Mouse (Mus musculus) adrenal gland, adult 2 months (tissue): ENCODE results near the gene Acsbg1. TPM values are rescaled to one million over a fixed set of nuclear protein-coding genes. Genes with fewer than 3 reads are reported as not detected.
A peak's percentile ranks its signal among the peaks of the same experiment; 100 is the strongest.
"Not testable (repeated sequence)": the region's sequence is repeated elsewhere in the genome, so short reads cannot be mapped to it uniquely, and the experiment has no call there.

ENCODE experiments used
- DNase-seq: peaks from one replicate; pipeline ENCODE4 v3.0.0; 2021
- polyA plus RNA-seq: library from polyadenylated mRNA; depleted of rRNA; stranded (reverse); fragments of >200 nt; gene quantifications from 2 replicates; pipeline ENCODE4 v1.2.3, GENCODE M21; 2012
- total RNA-seq, 2 experiments: library from RNA; stranded (reverse); gene quantifications; 2 replicates each; pipeline ENCODE4 v1.2.3; 2021

Gene Acsbg1
- total and polyA plus RNA-seq, 3 experiments, result 126 to 285 (median 144) TPM

DNA sequence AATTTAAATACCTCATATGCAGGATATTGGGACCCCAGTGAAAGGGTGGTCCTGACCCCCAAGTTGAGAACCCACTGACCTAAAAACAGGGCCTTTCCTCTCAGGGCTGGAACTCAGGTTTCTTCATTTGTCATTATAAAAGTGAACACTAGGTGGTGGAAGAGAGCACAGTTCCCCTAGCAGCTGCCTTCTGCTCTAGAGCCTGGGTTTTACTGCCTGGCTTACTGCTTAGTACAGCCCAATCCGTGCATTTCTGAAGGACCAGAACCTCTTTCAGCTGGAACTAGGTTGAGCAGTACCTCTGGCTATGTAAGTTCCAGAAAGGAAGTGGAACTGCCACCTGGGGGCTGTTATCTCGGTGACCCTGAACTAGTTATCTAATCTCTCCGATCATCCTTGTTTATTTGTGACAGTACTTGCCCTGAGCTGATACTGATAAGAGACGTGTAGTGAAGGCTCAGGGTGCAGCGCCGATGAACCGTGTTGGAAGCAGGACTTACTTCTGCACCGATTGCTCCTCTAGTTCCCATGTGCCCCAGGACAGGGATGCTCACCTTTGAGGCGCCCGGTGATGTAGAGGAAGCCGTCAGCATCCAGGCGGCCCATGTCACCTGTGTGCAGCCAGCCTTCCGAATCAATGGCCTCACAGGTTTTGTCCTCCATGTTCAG lies 47.4 kb downstream of the Acsbg1 start:
- DNase-seq, result peak; percentile 36

DNA sequence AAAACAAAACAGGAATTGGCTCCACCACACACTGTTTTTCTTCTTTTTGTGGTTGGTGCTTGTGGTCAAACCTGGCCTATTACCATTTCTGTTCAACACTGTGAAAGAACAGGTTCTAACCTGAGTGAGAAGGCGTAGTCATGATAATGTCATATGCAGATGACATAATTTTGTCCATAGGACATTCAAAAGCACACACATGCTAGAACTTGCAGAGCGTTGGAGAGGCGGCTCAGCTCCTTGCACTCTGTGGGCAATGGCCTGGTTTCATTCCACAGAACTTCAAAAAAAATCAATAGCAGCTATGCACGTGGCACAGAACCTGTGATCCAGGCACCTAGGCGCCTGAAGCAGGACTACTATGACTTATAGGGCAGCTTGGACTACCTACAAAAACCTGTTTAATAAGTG lies 48.9 kb downstream of the Acsbg1 start:
- no peak for DNase-seq

DNA sequence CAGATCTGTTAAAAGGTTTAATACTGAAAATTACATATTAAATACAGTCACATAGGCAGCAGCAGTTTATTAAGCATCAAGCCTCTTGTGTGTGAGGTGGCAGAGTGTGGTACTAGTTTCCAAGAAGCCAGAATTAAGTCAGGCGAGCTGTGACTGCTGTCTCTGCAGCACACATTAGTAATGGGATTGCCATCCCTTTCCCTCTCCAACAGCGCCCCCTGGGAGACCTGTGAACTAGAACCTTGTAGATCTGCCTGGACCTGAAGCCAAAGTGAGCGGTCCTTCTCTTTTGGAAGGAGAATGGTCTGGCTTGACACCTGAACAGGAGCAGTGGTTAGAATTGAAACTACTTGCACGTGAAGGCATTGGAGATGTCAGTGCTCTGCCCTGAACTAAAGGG lies 56.8 kb downstream of the Acsbg1 start:
- peak; percentile 74 for DNase-seq

DNA sequence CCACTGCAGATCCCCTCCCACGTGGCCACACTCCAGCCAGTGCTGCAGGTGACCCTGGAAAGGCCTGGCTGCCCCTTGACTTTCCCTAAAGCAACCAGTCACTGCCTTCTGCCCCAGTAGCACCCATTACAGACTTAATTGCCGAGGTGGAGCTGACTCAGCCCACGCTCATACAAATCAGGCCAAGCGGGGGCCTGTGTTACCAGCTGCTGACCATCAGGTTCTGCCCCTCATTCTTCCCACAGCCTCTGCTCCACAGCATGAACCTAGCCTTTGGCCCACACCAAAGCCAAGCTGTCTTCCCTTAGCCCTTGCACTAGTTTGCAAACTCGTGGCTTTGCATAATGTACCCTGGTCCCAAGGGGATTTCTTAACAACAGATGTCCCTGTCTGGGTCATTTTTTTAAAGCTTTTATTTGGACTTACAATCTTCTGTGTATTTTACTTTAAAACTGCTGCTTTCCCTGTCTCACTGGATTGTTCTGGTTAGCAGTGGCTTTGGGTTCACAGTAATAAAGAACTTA lies 57.5 kb downstream of the Acsbg1 start:
- peak; percentile 51 for DNase-seq

DNA sequence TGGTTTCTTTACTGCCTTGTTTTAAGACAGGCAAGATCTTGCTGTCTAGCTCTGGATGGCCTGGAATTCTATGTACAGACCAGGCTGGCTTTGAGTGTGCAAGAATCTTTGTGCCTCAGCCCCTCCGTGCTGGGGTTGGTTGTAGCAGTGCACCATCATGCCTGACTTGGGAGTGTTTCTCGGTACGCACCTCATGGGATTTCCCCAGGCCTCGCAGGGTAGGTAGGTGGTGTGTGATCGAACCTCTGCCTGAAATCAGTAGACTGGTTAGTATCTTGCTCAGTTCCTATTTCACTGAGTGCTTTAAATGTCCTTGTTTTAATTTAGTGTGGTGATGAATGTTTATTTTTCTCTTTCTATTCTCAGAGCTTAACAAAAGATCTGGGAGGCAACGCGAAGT lies 58.8 kb downstream of the Acsbg1 start:
- DNase-seq, result no peak

DNA sequence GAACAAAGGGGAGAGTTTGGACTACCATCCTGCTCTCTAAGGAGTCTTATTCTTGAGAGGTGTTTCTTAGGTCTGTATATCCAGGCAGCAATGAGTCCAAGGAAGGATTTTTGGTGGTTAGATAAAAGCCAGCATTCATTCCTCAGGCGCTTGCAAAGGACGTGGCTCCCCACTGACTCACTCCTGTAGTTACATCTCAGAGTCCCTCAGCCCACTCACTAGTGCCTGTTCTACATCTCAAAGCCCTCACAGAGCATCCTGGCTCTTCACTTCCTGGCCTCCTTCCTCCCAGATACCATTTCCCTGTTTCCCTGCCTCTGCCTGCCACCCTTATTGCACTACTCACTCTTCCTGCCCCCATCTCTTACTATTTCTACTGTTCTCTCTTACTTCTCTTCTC lies 59.3 kb downstream of the Acsbg1 start:
- no peak for DNase-seq

DNA sequence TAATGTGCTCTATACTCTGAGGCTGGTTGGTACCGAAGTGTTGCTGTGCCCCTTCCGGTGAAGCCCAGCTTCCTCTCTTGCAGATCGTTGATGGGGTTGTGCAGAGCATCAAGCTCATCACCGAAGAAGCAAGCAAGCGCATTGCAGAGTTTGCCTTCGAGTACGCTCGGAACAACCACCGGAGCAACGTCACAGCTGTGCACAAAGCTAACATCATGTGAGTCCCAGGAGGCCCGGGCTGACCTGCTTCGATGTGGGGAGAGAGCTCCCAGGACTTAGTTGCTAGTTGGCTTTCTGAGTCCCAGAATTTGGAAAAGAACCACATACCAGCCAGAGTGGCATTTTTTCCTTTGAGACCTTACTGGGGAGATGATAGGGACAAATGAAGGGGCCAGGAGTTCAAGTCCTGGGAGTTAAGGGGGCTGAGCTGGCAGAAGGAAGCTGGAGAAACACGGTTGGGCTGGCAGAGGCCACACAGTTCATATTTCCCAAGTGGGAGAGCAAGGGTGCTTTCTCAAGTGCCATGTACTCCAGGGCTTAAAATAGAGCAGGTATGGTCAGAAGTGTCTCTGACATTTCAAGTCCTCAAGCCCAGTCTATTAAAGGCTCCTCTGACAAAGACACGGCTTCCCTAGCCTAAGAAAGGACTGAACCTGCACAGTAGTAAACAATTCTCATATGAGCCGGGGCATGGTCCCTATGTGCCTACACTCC lies 64.8 kb downstream of the Acsbg1 start:
- no peak for DNase-seq

DNA sequence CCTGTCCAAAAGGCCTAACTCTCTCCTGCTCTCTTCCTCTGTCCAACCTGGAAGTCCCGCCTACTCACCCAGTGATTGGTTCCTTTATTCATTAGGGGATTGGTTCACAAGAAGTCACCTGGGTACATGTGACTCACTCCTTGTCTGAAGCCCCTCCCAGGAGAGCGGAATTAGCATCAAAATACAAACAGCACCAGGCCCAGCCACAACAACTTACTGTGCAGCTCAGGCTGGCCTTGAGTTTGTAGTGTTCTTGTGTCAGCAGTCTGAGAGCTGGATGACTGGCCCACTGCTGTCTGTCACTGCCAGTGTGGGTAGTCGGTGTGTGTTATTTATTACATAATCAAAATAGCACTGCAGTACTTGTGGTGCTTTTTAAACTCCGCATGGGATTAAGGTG lies 68.0 kb downstream of the Acsbg1 start:
- DNase-seq, result peak; percentile 57

DNA sequence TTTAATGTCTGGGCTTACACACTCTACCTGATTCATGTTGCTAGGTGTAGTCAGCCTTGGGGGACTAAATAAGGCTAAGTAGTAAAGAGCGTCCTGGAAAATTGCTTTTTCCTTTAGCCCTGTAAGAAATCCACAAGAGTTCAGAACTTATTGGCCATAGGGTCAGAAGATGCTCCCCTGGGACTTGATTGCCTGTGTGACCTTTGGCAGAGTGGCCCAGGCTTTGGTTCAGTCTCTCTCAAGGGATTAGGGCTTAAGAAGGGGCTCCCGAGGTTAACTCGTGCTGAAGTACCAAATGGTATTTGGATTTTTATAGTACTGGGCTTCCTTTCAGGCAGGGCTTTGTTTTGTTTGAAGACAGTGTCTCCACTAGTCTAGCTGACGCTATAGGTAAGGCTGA lies 73.8 kb downstream of the Acsbg1 start:
- no peak for DNase-seq

DNA sequence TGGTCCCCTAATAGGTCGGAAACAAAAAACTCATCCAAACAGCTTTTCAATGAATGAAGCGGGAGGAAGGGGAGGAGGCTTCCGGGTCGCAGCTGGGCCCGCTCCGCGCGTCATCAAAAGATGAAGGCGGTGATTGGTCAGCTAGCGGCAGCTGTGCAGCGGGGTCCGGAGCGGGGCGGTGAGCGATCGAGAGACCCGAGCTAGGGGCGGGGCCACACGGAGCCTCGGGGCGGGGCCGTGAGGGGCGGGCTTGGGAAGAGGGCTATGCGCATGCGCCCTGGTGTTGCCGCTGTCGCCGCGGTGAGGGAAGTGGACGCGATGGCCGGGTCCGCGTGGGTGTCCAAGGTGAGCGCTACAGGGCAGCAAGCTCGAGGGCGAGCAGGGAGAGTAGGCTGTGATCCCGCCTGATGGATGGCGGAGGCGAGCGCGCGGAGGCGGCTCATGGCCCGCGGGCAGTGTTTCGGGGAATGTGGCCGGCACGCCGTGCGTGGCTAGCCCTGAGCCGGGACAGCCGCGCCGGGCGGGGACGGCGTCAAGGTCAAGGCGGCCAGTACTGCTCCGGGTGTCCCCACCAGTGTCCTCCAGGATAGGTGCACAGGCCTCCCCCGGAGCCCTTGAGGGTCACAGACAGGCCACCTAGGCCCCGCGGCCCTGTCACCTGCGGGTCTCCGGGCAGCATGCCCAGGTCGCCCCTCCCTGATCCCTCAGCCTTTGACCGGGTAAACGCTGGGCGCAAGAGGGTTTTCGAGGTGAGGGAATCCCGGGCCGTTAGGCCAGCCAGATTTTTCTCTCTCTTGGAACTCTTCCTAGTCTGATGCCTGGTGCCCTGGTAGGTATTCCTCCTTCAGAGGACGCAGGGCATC lies 75.2 kb downstream of the Acsbg1 start, which contains the start of gene Idh3a:
TSS of gene Idh3a (plus strand) at position 136 of the 863 bp plus-strand sequence.
- DNase-seq, result peak; percentile 100

DNA sequence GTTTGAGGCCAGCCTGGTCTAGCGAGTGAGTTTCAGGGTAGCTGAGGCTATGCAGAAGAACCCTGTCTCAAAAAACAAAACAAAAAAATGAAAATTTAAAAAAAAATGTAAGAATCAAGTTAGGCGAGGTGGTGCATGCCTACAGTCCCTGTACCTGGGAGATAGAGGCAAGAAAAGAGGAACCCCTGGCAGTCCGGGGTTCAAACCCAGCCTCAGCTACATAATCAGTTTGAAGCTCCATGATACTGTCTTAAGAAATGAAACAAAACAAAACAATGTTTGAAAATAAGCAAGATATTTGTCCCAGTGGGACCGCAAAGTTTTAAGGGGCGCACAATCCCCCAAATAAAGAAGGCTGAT lies 75.9 kb downstream of the Acsbg1 start:
- no peak for DNase-seq

DNA sequence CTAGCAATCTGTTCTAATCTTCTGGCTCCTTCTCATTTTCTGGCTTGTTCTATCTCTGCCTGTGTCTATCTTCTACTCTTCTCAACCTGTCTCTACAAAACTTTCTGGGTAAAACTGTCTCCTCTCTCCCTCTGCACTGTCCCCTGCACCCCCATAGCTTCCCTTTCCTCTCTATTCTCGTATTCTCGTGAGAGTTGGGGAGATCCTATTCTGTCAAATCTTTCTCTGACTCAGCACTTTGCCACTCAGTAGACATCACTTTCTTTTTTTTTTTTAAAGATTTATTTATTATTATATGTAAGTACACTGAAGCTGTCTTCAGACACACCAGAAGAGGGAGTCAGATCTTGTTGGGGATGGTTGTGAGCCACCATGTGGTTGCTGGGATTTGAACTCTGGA lies 77.5 kb downstream of the Acsbg1 start:
- not testable (repeated sequence) for DNase-seq

DNA sequence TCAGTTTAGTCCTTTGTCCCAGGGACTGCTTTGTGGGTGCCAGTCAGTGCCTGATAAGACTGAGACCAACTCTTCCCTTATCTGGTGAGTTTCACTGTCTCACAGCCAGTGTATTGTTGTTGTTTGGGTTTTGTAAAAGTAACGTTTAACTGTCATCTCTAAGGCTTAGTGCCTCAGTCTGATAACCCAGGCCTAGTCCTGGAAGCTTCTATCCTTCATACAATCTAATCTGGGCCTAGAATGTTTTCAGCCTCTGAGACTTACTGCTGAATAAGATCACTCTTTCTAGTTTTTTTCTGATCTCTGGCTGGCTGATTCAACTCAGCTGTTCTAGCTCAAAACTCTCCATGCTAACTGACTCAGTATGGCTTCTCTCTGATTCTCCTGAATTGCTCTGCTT lies 78.0 kb downstream of the Acsbg1 start:
- DNase-seq, result no peak

DNA sequence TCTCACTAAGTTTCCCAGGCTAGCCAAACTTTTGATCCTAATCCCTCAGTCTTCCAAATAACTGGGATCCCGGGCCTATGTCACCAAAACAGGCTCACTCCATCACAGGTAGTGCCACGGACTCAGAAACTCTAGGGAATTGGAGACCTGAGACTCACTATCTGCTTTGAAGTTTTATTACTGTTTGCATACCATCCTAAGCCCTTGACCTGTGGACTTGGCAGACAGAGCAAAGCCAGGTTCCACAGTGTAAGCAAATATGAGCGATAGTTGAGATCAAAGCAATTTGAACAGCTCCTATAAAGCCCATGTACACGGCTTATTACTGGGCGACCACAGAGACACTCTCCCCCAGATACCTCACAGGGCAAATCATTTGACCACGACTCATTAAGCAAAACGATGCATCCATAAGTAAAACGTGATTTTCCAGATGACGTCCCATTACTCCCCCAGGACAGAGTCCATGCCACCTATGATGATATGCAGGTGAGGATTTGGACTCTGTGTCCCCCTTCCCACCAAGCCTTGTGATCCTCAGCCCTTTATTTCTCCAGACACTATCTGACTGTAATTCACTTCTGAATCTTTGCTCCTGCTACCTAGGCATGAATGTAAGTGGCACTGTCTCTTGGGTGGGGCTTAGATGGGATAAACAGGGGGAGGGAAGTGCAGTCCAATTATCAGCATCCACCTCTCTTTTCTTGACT lies 90.4 kb downstream of the Acsbg1 start:
- no peak for DNase-seq

DNA sequence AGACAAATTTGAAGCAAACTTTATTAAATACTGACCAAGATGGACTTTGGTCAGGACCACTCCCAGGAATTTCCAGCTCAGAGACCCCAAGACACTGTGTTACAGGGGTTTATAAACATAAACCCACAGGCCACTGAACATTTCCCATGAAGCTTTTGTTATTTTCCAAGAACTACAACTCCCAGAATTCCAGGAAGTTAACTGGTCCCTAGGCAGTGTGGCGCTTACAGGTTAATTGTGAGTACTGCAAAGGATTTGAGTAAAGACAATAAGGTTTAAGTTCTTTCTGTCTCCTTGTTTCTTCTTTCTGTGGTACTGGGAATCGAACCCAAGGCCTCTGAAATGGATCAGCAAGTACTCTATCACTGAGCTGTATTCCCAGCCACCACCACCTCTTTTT lies 92.9 kb downstream of the Acsbg1 start:
- DNase-seq, result no peak

DNA sequence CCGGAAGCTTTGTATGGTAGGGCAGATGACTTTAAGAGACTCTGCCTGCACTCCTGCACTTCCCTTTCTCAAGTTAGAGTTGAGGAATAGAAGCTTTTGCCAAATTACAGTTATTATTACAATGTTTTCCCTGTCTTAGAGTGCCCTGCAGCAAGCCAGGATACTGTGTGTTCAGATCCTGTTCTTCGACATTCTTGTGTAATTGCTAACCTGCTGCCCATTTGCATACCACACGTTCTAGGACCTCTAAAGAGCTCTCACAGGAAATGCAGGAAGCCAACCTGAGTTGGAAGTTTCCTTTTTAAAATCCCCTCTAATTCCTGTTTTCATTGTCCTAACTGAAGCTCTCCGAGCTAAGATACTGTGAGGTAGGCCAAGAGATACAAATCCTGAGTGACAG lies 94.7 kb downstream of the Acsbg1 start:
- no peak for DNase-seq

DNA sequence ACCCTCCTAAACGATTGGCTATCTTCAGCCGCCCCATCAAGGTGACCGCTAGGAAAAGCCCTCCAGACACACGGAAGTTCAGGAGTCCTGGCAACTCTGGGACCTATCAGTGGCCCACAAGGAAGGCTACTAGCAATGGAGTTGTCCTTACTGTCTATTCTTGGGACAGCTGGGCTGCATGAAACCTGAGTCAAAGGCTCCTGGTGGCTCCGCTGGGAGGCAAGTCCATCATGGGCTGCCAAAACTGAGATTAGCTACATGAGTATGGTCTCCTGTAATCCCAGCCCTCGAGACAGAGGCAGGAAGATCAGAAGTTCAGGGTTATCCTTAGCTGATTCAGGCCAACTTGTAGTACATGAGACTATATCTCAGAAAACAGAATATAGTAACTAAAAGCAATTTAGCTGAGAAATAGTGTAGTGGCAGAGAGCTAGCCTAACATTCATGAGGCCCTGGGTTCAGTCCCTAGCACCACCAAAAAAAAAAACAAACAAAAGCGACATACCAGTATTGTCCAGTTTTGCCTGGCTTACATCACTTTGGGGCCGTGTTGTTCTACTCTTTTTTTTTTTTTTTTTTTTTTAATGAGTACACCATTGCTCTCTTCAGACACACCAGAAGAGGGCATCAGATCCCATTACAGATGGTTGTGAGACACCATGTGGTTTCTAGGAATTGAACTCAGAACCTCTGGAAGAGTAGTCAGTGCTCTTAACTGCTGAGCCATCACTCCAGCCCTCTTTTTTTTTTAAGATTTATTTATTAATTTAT lies 100.7 kb downstream of the Acsbg1 start:
- DNase-seq, result no peak

DNA sequence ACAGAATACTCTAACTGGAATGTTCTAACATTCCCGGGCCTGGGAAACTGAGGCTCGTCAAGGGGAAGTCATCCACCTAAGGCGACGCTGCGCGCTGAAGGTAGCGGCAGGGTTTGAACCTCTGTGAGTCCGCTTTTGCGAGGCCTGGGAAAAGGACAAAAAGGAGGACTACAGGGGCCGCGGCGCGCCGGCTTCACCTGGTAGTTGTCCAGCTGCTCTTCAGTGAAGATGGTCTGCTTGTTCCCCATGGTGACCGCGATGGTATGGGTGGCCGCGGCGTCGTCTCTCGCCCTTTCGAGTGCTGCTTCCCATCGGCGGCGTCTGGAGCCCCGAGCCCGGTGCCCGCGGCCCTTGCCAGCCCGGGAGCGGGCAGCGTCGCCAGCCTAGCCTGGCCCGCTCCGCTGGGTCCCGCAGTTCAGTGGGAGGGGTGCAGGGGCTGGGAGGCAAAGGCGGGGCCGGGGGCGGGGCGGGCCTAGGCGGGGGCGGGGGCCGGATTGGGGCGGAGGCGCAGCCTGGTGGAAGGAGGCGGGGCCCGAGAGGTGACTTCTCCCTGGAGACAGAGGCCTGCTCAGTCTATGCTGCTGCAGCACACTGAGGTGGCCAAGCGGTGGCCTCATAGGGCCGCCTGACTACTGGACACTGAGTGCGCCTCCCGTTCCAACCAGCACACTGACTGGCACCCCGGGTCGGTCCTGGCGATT lies 101.7 kb downstream of the Acsbg1 start, which contains the start of gene Cib2:
TSS of gene Cib2 (minus strand) at position 448 of the 701 bp plus-strand sequence.
- DNase-seq, result peak; percentile 94

DNA sequence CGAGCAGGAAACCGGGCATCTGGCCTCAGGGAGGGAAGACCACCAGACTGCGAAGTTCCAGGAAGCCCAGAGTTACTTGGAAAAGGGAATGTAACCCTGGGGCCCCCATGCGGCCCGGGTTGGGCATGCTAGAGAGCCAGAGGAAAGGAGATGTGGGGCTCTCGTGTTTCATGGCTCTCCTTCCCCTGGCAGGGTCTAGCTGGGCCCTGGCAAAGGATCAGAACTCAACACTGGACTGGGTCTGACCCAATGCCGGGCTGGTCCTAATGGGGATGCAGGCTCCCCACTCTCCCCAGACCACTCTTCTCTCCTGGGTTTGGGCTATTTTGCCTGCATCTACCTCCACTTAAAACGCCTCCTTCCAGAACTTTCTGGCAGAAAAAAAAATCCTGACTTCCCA lies 102.9 kb downstream of the Acsbg1 start:
- DNase-seq, result no peak

DNA sequence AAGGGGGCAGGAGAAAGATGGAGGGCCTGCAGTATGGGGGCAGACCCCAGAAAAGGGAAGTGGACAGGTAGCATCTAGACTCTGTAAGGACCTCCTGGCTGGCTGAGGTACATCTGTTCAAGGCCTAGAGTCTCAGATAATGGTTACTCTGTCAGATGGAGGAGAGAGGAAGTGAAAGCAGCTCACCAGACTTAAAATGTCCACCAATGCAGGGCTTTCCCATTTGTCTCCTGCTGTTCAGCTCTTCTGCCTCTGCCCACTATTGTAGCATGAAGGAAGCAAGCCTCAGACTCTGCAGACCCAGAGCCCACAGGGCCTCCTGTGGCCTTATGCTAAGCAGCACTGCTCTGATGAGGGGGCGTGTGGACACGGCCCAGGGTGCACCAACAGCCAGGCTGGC lies 106.6 kb downstream of the Acsbg1 start:
- no peak for DNase-seq
